Mouse (Mus musculus): ENCODE results near the gene Mlec. TPM values are rescaled to one million over a fixed set of nuclear protein-coding genes. Genes with fewer than 3 reads are reported as not detected.

Mlec gene
- total and polyA plus RNA-seq, 2 experiments from 2014 or later = 21.1 to 68.4 TPM

DNA sequence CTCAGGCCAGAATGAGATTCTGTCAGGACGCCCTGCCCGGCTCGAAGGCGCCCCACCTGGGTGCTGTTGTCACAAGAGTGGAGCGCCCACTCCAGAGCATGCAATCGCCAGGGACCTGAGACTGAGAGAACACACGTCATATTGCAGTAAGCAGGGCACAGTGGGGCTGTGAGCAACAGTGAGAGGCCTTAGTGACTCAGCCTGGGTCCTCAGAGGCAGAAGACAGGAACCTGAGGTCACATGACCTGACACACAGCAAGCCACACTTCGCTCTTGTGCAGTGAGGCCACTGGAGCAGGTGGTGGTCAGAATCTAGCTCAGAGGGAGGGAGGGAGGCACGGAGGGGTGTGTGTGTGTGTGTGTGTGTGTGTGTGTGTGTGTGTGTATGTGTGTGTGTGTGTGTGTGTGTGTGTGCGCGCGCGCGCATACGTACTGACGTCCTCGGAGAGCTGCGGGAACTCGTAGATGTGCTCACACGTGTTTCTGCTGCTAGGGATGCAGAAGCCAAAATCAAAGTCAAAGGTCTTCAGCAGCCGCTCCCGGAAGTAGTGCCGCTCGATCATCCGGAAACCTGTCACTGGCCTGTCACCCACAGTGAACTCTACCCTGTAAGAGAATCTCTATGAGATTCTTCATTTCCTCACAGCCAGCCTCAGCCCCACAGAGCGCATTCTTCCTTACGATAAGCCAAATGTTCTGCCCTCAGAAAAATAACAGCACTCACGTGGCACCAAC is 31.2 kb downstream of the Mlec start:
- H3K4me3 ChIP-seq (ENCODE audit: low read depth, low read length) = no peak overlapping the region
- H3K4me1 ChIP-seq (ENCODE audit: control insufficient read depth, insufficient read depth) = no peaks in the 10 kb centered on the region
- DNase-seq (ENCODE audit: low spot score) = no peak
- H3K27ac ChIP-seq (ENCODE audit: low read depth) = no peak overlapping the region
- H3K27me3 ChIP-seq (ENCODE audit: control insufficient read depth, insufficient read depth, low read length) = no peaks in the 10 kb centered on the region
- H3K4me2 ChIP-seq (ENCODE audit: low read depth, low read length) = no peak overlapping the region
- H3K9ac ChIP-seq (replicated peaks; ENCODE audit: low read depth, low read length) = no peak overlapping the region
- peaks cover 53% of the 10 kb centered on the region for H3K36me3 ChIP-seq (replicated peaks; ENCODE audit: control insufficient read depth, insufficient read depth, low read length)
- no peak for TF ChIP-seq CTCF (IDR thresholded peaks at IDR 0.05; ENCODE audit: low read depth)
- ATAC-seq (ENCODE audit: insufficient read depth, low read depth) = no peak
- no peaks in the 10 kb centered on the region for H3K9me3 ChIP-seq (replicated peaks; ENCODE audit: control insufficient read depth, low read length)
- 83% methylated on average over 28 of the region's 28 CpGs for WGBS

DNA sequence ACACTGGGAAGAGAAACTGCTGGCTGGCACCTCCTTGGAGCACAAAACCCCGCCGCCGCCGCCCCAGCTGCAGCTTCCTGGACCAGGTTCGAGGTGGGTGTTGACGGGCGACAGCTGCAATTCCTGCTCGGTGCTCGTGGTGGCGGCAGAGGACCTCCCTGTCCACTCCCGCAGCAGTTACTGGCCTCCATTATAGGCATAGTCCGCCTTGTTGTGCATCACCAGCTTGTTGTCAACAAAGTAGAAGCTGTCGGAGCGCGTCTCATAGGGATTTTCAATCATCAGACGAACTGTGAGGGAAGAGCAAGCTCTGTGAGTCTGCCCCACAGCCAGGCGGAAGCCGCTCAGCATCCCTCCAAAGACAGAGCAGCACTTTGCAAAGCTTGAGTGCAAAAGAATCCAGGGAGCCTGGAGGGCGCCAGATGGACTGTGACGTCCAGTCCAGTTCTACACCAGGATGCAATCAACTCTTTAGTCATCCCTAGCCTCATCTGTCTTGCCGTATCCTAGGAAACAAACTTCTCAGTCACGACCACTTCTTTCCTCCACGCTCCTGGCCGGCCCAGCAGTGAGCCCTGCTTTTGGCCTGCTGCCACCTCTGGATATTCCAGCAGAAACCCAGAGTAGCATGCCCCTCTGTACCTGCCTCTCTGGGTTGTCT is 32.6 kb downstream of the Mlec start:
- peaks cover 50% of the 10 kb centered on the region for H3K36me3 ChIP-seq (replicated peaks; ENCODE audit: control insufficient read depth, insufficient read depth, low read length)
- no peak overlapping the region for H3K4me3 ChIP-seq (ENCODE audit: low read depth, low read length)
- H3K9me3 ChIP-seq (replicated peaks; ENCODE audit: control insufficient read depth, low read length) = no peaks in the 10 kb centered on the region
- 17% methylated on average over 24 of the region's 24 CpGs for WGBS
- no peak overlapping the region for H3K4me2 ChIP-seq (ENCODE audit: low read depth, low read length)
- ATAC-seq (ENCODE audit: insufficient read depth, low read depth) (peak; percentile 89), DNase-seq (ENCODE audit: low spot score) (peak; percentile 91)
- no peaks in the 10 kb centered on the region for H3K4me1 ChIP-seq (ENCODE audit: control insufficient read depth, insufficient read depth)
- H3K27me3 ChIP-seq (ENCODE audit: control insufficient read depth, insufficient read depth, low read length) = no peaks in the 10 kb centered on the region
- no peak overlapping the region for H3K9ac ChIP-seq (replicated peaks; ENCODE audit: low read depth, low read length)
- H3K27ac ChIP-seq (ENCODE audit: low read depth) = peak overlapping the region; percentile 54; the same call in 1 of the 2 replicates
- peak; percentile 90 for TF ChIP-seq CTCF (IDR thresholded peaks at IDR 0.05; ENCODE audit: low read depth)
- no peak for TF ChIP-seq EP300 (IDR thresholded peaks at IDR 0.05; ENCODE audit: low read depth)

DNA sequence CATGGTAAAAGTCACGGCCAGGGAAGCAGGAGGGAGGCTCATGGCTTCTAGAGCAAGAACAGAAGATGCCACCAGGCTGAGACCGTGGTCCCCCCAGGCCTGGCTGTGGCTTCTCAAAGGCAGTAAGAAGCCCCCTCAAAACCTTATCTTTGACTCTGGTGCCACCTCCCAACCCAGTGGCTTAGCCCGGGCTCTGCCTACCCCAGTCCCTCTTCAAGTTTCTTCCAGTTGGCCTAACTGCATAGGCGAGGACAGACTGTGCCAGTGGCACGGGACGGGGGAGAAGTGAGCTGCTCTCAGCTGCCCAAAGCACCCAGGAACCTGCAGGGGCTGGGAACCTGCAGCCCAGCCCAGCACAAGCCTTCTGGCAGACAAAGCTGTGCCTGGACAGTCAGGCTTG is 33.3 kb downstream of the Mlec start:
- 90% methylated on average over 6 of the region's 6 CpGs for WGBS

DNA sequence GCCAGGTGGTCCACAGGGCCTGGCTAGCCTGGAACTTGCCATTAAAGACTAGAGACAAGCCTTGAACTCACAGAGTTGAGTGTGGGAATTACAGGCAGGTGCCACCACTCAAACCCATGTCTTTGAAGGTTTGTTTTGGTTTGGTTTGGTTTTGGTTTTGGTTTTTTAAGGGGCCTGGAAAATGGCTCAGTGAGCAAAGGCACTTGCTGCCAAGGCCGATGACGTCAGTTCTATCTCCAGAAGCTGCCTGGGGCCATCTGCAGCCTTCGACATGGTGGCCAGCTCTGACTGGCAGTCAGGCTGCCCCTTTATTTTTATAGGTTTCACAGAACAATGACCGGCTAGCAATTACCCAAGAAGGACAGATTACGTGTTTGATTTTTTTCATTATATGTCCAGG is 37.0 kb downstream of the Mlec start:
- H3K9me3 ChIP-seq (replicated peaks; ENCODE audit: control insufficient read depth, low read length) = no peaks in the 10 kb centered on the region
- H3K4me2 ChIP-seq (ENCODE audit: low read depth, low read length) = no peak overlapping the region
- H3K36me3 ChIP-seq (replicated peaks; ENCODE audit: control insufficient read depth, insufficient read depth, low read length) = peaks cover 22% of the 10 kb centered on the region; the same call in 1 of the 2 replicates
- no peak overlapping the region for H3K4me3 ChIP-seq (ENCODE audit: low read depth, low read length)
- no peaks in the 10 kb centered on the region for H3K27me3 ChIP-seq (ENCODE audit: control insufficient read depth, insufficient read depth, low read length)
- H3K27ac ChIP-seq (ENCODE audit: low read depth) = no peak overlapping the region
- no peak overlapping the region for H3K9ac ChIP-seq (replicated peaks; ENCODE audit: low read depth, low read length)
- 0 out of 2 replicates have a peak, but pooled peaks cover 3% of the 10 kb centered on the region for H3K4me1 ChIP-seq (ENCODE audit: control insufficient read depth, insufficient read depth)
- no peak for TF ChIP-seq CTCF (IDR thresholded peaks at IDR 0.05; ENCODE audit: low read depth)
- no peak for TF ChIP-seq EP300 (IDR thresholded peaks at IDR 0.05; ENCODE audit: low read depth)
- ATAC-seq (ENCODE audit: insufficient read depth, low read depth) = no peak
- 69% methylated on average over 5 of the region's 5 CpGs for WGBS
- no peak for DNase-seq (ENCODE audit: low spot score)

More for the DNA sequence above, 33.3 kb downstream of the Mlec start:
- DNase-seq (ENCODE audit: low spot score) (no peak), ATAC-seq (ENCODE audit: insufficient read depth, low read depth) (no peak)
- no peak overlapping the region for H3K27ac ChIP-seq (ENCODE audit: low read depth)
- H3K4me2 ChIP-seq (ENCODE audit: low read depth, low read length) = no peak overlapping the region
- H3K4me3 ChIP-seq (ENCODE audit: low read depth, low read length) = no peak overlapping the region
- peaks cover 43% of the 10 kb centered on the region for H3K36me3 ChIP-seq (replicated peaks; ENCODE audit: control insufficient read depth, insufficient read depth, low read length)
- H3K4me1 ChIP-seq (ENCODE audit: control insufficient read depth, insufficient read depth) = no peaks in the 10 kb centered on the region
- H3K9me3 ChIP-seq (replicated peaks; ENCODE audit: control insufficient read depth, low read length) = no peaks in the 10 kb centered on the region
- TF ChIP-seq CTCF (IDR thresholded peaks at IDR 0.05; ENCODE audit: low read depth) (no peak), EP300 (IDR thresholded peaks at IDR 0.05; ENCODE audit: low read depth) (no peak)
- no peaks in the 10 kb centered on the region for H3K27me3 ChIP-seq (ENCODE audit: control insufficient read depth, insufficient read depth, low read length)
- no peak overlapping the region for H3K9ac ChIP-seq (replicated peaks; ENCODE audit: low read depth, low read length)

DNA sequence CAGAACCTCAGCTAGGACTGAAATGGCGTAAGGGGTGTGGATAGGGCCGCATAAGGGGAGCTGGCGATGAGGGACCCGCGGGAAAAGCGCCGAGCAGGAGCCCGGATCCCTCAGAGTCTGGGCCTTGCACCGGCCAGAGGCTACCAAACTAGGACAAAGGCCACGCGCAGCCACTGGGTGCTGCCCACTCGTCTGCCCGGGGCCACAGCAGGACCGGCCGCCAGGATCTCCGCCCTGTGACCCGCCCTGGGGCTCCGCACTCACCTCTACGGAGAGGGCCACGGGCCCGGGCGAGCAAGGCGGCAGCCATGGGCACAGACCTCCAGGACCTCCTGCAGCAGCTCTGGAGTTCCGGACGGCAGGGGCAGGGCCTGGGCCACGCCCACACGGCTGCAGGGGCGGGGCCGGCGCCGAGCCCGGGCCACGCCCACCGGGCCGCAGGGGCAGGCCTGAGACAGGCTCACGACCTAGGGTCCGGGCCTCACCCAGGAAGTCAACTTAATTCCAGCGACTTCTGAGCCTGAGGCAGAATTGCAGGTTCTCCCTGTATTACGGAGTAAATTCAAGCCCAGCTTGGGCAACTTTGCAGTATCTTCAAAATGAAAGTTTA is 38.9 kb downstream of the Mlec start, which contains the start of gene Acads:
TSS of gene Acads (minus strand) at position 386 of the 610 bp plus-strand sequence.
- DNase-seq (ENCODE audit: low spot score) (peak; percentile 80), ATAC-seq (ENCODE audit: insufficient read depth, low read depth) (peak; percentile 95)
- H3K9me3 ChIP-seq (replicated peaks; ENCODE audit: control insufficient read depth, low read length) = no peaks in the 10 kb centered on the region
- peak within 1 kb of the TSS; percentile 79 for H3K4me3 ChIP-seq (ENCODE audit: low read depth, low read length)
- peak within 1 kb of the TSS; percentile 82 for H3K9ac ChIP-seq (replicated peaks; ENCODE audit: low read depth, low read length)
- WGBS = under 1% methylated on average over 39 of the region's 39 CpGs
- H3K27me3 ChIP-seq (ENCODE audit: control insufficient read depth, insufficient read depth, low read length) = no peaks in the 10 kb centered on the region
- 0 out of 2 replicates have a peak, but pooled peaks cover 3% of the 10 kb centered on the region for H3K4me1 ChIP-seq (ENCODE audit: control insufficient read depth, insufficient read depth)
- peak within 1 kb of the TSS; percentile 82 for H3K4me2 ChIP-seq (ENCODE audit: low read depth, low read length)
- no peak for TF ChIP-seq CTCF (IDR thresholded peaks at IDR 0.05; ENCODE audit: low read depth)
- 0 out of 2 replicates have a peak, but pooled peaks have one; percentile 17 for TF ChIP-seq EP300 (IDR thresholded peaks at IDR 0.05; ENCODE audit: low read depth)
- H3K27ac ChIP-seq (ENCODE audit: low read depth) = peak within 1 kb of the TSS; percentile 80
- peaks cover 29% of the 10 kb centered on the region; the same call in 1 of the 2 replicates for H3K36me3 ChIP-seq (replicated peaks; ENCODE audit: control insufficient read depth, insufficient read depth, low read length)
